Mouse (Mus musculus) forebrain, postnatal 0 days (tissue): ENCODE measurements at regions not wholly inside any gene's neighbourhood (a gene's known extent, or its start where the extent isn't known, plus 50 kb on each side); places are given as distances from the start of the nearest gene placed in this dataset.
A peak's percentile ranks its signal among the peaks of the same experiment; 100 is the strongest.

Experiments used
- ATAC-seq: fragments of 200-750 bp; cut with Nextera tagmentation; 2 replicates; pipeline ENCODE4 v1.8.0; 2017; ENCODE audit warnings: mild to moderate bottlenecking, moderate library complexity
- DNase-seq: peaks from one replicate; pipeline ENCODE4 v3.0.0-alpha.2; 2015
- H3K27ac ChIP-seq: fragments of 300-500 bp; sonication (generic); 2 replicates; pipeline ENCODE4 v1.5.1; 2014; ENCODE audit warnings: low read depth, mild to moderate bottlenecking, antibody characterized with exemption, low read length, moderate library complexity, mixed read lengths
- H3K27me3 ChIP-seq: fragments of 300-500 bp; sonication (generic); 2 replicates; pipeline ENCODE4 v1.6.1; 2014; ENCODE audit warnings: mild to moderate bottlenecking, low read length, mixed read lengths; ENCODE audit not compliant: insufficient read depth
- H3K36me3 ChIP-seq: fragments of 300-500 bp; sonication (generic); 2 replicates; pipeline ENCODE4 v1.6.1; 2014; ENCODE audit warnings: mild to moderate bottlenecking, moderate library complexity; ENCODE audit not compliant: insufficient read depth
- H3K4me1 ChIP-seq: fragments of 300-500 bp; sonication (generic); 2 replicates; pipeline ENCODE4 v1.6.1; 2014; ENCODE audit warnings: antibody characterized with exemption; ENCODE audit not compliant: insufficient read depth
- H3K4me2 ChIP-seq: fragments of 300-500 bp; sonication (generic); 2 replicates; pipeline ENCODE4 v1.6.1; 2014; ENCODE audit warnings: low read depth, mild to moderate bottlenecking, moderate library complexity
- H3K4me3 ChIP-seq: fragments of 300-500 bp; sonication (generic); 2 replicates; pipeline ENCODE4 v1.5.1; 2014; ENCODE audit warnings: low read depth, low read length, mixed read lengths
- H3K9ac ChIP-seq: fragments of 300-500 bp; sonication (generic); 2 replicates; pipeline ENCODE4 v1.6.1; 2014; ENCODE audit warnings: mild to moderate bottlenecking
- H3K9me3 ChIP-seq: fragments of 300-500 bp; sonication (generic); 2 replicates; pipeline ENCODE4 v1.6.1; 2016; ENCODE audit warnings: low read length
- CTCF ChIP-seq: sonication (generic); IDR thresholded peaks from 2 replicates; pipeline ENCODE4 v1.5.1; 2016; ENCODE audit warnings: antibody characterized with exemption, control low read depth, low read depth
- WGBS: fragments of 180-500 bp; shearing (Covaris S2); extraction: QIAGEN DNeasy Blood & Tissue Kit; methylation state at CpG from one replicate; pipeline ENCODE4 v1.1.7; 2014; 5-methylcytosine and 5-hydroxymethylcytosine counted together

GRCm38 (mm10) chr13:4662336-4663101 lies 53.5 kb upstream of the Akr1e1 start:
- 40% methylated on average over 13 of the region's 13 CpGs for WGBS
- Histone ChIP-seq H3K27me3 (no peaks in the 10 kb centered on the region), H3K4me2 (peak overlapping the region; percentile 16; the same call in 1 of the 2 replicates), H3K4me3 (peak overlapping the region; percentile 9; the same call in 1 of the 2 replicates), H3K4me1 (no peaks in the 10 kb centered on the region), H3K9me3 (no peaks in the 10 kb centered on the region), H3K36me3 (no peaks in the 10 kb centered on the region), H3K9ac (no peak overlapping the region), H3K27ac (no peak overlapping the region)
- DNase-seq (peak; percentile 86), ATAC-seq (peak; percentile 78)
- TF ChIP-seq CTCF: peak; percentile 74
